Mouse (Mus musculus) hindbrain, embryonic 13.5 days (tissue): ENCODE data around the gene 4930404H24Rik. TPM values are rescaled to one million over a fixed set of nuclear protein-coding genes. Genes with fewer than 3 reads are reported as not detected.

Experiments
- ATAC-seq: fragments of 200-750 bp; cut with Nextera tagmentation; 2 replicates; pipeline ENCODE4 v1.8.0; 2017; ENCODE audit warnings: moderate TSS enrichment; ENCODE audit not compliant: low FRiP score
- H3K27ac ChIP-seq: fragments of 300-500 bp; sonication (generic); 2 replicates; pipeline ENCODE4 v1.5.1; 2015; ENCODE audit warnings: inconsistent platforms, mild to moderate bottlenecking, moderate library complexity
- H3K27me3 ChIP-seq: fragments of 300-500 bp; sonication (generic); 2 replicates; pipeline ENCODE4 v1.6.1; 2015; ENCODE audit warnings: mild to moderate bottlenecking, inconsistent platforms
- H3K36me3 ChIP-seq: fragments of 300-500 bp; sonication (generic); 2 replicates; pipeline ENCODE4 v1.6.1; 2015; ENCODE audit warnings: mild to moderate bottlenecking, inconsistent platforms
- H3K4me1 ChIP-seq: fragments of 300-500 bp; sonication (generic); replicated peaks from 2 replicates; pipeline ENCODE4 v1.6.1; 2015; ENCODE audit warnings: inconsistent platforms
- H3K4me2 ChIP-seq: fragments of 300-500 bp; sonication (generic); 2 replicates; pipeline ENCODE4 v1.6.1; 2015; ENCODE audit warnings: inconsistent platforms, mild to moderate bottlenecking, moderate library complexity
- H3K4me3 ChIP-seq: fragments of 300-500 bp; sonication (generic); 2 replicates; pipeline ENCODE4 v1.5.1; 2015; ENCODE audit warnings: mild to moderate bottlenecking, inconsistent platforms
- H3K9ac ChIP-seq: fragments of 300-500 bp; sonication (generic); 2 replicates; pipeline ENCODE4 v1.6.1; 2015; ENCODE audit warnings: mild to moderate bottlenecking, inconsistent platforms
- H3K9me3 ChIP-seq: fragments of 300-500 bp; sonication (generic); 2 replicates; pipeline ENCODE4 v1.6.1; 2016; ENCODE audit warnings: inconsistent platforms
- WGBS: fragments of 180-500 bp; shearing (Covaris S2); methylation state at CpG from one replicate; pipeline ENCODE4 v1.1.7; 2015; 5-methylcytosine and 5-hydroxymethylcytosine counted together
- polyA plus RNA-seq: library from polyadenylated mRNA; unstranded; fragments of >200 nt; fragmentation: Nextera tagmentation; extraction: Ambion mirVana; gene quantifications from 2 replicates; pipeline ENCODE4 v1.2.1, GENCODE M21; 2015

Gene 4930404H24Rik
- polyA plus RNA-seq, 1 experiment from 2014 or later = not detected

- Histone ChIP-seq H3K27me3 (no peaks in the 10 kb centered on the region), H3K4me1 (peaks cover 31% of the 10 kb centered on the region), H3K27ac (peak overlapping the region; percentile 87), H3K9me3 (no peaks in the 10 kb centered on the region), H3K9ac (no peak overlapping the region), H3K4me2 (no peak overlapping the region), H3K4me3 (no peak overlapping the region), H3K36me3 (0 out of 2 replicates have a peak, but pooled peaks cover 8% of the 10 kb centered on the region)
- ATAC-seq = peak; percentile 40
- 34% methylated on average over 4 of the region's 4 CpGs for WGBS
These were observed 35.1 kb upstream of the 4930404H24Rik start for GRCm38 (mm10) chr2:153457467-153457866.

DNA sequence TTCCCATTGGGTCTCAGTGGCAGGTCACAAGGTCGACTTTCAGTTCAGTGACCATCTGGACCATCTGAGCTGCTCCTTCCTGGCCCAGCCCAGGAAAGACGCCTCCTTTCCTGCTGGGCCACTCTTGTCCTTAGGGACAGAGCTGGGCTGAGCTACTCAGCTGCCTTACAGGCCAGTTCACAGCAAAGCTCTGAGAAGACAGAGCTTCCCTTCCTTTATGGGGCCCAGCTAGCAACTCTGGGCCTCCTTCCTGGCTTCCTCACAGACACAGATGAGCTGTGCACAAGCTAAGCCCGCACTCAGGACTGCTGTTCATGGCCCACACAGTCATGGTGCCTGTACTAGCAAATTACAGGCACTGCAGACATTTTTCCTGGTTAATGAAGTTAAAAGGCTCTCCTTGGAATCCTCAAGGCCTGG lies 34.6 kb upstream of the 4930404H24Rik start:
- ATAC-seq = no peak
- peak overlapping the region; percentile 43; the same call in 1 of the 2 replicates for H3K9ac ChIP-seq
- no peak overlapping the region for H3K4me2 ChIP-seq

GRCm38 (mm10) chr2:153463257-153463656 lies 29.3 kb upstream of the 4930404H24Rik start:
- ATAC-seq = no peak
- no peaks in the 10 kb centered on the region for H3K9me3 ChIP-seq
- no peak overlapping the region for H3K27ac ChIP-seq
- H3K4me1 ChIP-seq = peaks cover 12% of the 10 kb centered on the region
- WGBS = 86% methylated on average over 3 of the region's 3 CpGs
- no peak overlapping the region for H3K4me3 ChIP-seq
- H3K27me3 ChIP-seq = no peaks in the 10 kb centered on the region
- no peak overlapping the region for H3K4me2 ChIP-seq
- no peak overlapping the region for H3K9ac ChIP-seq
- peaks cover 25% of the 10 kb centered on the region for H3K36me3 ChIP-seq

More for the DNA sequence above, 34.6 kb upstream of the 4930404H24Rik start:
- Histone ChIP-seq H3K4me1 (peaks cover 31% of the 10 kb centered on the region), H3K27me3 (no peaks in the 10 kb centered on the region), H3K4me3 (no peak overlapping the region), H3K27ac (peak overlapping the region; percentile 87), H3K9me3 (no peaks in the 10 kb centered on the region), H3K36me3 (peaks cover 12% of the 10 kb centered on the region)
- WGBS = 38% methylated on average over 3 of the region's 3 CpGs

DNA sequence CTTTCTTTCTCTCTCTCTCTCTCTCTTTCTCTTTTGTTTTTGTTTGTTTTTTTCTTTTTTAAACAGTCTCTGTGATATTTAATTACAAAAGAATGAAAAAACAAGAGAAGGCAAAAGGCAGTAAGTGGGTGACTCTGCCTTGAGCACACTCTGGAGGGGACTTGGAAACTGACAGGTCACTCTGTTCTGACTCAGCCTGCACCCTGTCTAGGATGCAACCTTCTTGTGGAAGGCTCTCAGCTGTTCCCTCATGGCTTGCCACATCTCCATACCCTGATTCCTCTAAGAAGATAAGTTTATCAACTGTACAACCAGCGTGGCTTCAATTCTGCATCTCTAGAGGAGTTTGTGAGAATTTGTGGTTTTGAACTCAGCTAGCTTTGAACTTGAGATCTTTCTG lies 25.2 kb upstream of the 4930404H24Rik start:
- Histone ChIP-seq H3K9me3 (no peaks in the 10 kb centered on the region), H3K27me3 (no peaks in the 10 kb centered on the region), H3K4me3 (no peak overlapping the region), H3K27ac (no peak overlapping the region), H3K4me2 (no peak overlapping the region), H3K4me1 (peaks cover 13% of the 10 kb centered on the region), H3K36me3 (peaks cover 20% of the 10 kb centered on the region), H3K9ac (no peak overlapping the region)
- 97% methylated on average over 1 of the region's 1 CpGs for WGBS
- no peak for ATAC-seq

- no peaks in the 10 kb centered on the region for H3K9me3 ChIP-seq
- no peak for ATAC-seq
- WGBS = 38% methylated on average over 2 of the region's 2 CpGs
- peaks cover 8% of the 10 kb centered on the region for H3K36me3 ChIP-seq
- no peaks in the 10 kb centered on the region for H3K27me3 ChIP-seq
- H3K9ac ChIP-seq = no peak overlapping the region
- no peak overlapping the region for H3K4me2 ChIP-seq
- peak overlapping the region; percentile 19; the same call in 1 of the 2 replicates for H3K27ac ChIP-seq
- peaks cover 13% of the 10 kb centered on the region for H3K4me1 ChIP-seq
- H3K4me3 ChIP-seq = no peak overlapping the region
These were observed 23.3 kb upstream of the 4930404H24Rik start for GRCm38 (mm10) chr2:153469317-153469716.

DNA sequence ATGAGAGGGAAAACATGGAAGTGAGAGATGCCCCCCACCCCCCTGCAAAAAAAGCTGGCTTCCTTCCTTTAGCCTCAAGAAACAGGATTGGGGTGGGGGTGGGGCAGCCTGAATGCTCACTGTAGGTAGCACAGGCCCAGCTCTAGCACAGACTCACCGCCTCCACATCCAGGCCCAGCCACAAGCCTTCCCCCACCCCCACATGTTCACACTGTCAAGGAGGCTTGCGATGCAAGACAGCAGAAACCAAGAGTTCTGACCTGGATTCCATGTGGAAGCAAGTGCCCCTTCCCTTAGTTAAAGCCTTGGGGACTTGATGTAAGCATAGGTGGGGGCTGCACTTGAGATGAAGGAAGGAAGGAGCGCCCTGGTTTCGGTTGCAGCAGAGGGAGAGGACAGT lies 22.8 kb upstream of the 4930404H24Rik start:
- H3K4me3 ChIP-seq = no peak overlapping the region
- H3K9ac ChIP-seq = 0 out of 2 replicates have a peak overlapping the region, but pooled peaks have one; percentile 40
- no peak for ATAC-seq
- H3K27ac ChIP-seq = peak overlapping the region; percentile 19; the same call in 1 of the 2 replicates
- H3K36me3 ChIP-seq = peaks cover 4% of the 10 kb centered on the region; the same call in 1 of the 2 replicates
- WGBS = 51% methylated on average over 4 of the region's 4 CpGs
- peaks cover 13% of the 10 kb centered on the region for H3K4me1 ChIP-seq
- no peak overlapping the region for H3K4me2 ChIP-seq
- H3K9me3 ChIP-seq = no peaks in the 10 kb centered on the region
- no peaks in the 10 kb centered on the region for H3K27me3 ChIP-seq

GRCm38 (mm10) chr2:153470983-153471382 lies 21.6 kb upstream of the 4930404H24Rik start:
- H3K9ac ChIP-seq = no peak overlapping the region
- H3K4me1 ChIP-seq = peaks cover 26% of the 10 kb centered on the region
- no peak overlapping the region for H3K4me3 ChIP-seq
- peaks cover 3% of the 10 kb centered on the region; the same call in 1 of the 2 replicates for H3K36me3 ChIP-seq
- WGBS = 56% methylated on average over 3 of the region's 3 CpGs
- no peaks in the 10 kb centered on the region for H3K27me3 ChIP-seq
- no peak overlapping the region for H3K4me2 ChIP-seq
- H3K27ac ChIP-seq = no peak overlapping the region
- no peaks in the 10 kb centered on the region for H3K9me3 ChIP-seq
- no peak for ATAC-seq

DNA sequence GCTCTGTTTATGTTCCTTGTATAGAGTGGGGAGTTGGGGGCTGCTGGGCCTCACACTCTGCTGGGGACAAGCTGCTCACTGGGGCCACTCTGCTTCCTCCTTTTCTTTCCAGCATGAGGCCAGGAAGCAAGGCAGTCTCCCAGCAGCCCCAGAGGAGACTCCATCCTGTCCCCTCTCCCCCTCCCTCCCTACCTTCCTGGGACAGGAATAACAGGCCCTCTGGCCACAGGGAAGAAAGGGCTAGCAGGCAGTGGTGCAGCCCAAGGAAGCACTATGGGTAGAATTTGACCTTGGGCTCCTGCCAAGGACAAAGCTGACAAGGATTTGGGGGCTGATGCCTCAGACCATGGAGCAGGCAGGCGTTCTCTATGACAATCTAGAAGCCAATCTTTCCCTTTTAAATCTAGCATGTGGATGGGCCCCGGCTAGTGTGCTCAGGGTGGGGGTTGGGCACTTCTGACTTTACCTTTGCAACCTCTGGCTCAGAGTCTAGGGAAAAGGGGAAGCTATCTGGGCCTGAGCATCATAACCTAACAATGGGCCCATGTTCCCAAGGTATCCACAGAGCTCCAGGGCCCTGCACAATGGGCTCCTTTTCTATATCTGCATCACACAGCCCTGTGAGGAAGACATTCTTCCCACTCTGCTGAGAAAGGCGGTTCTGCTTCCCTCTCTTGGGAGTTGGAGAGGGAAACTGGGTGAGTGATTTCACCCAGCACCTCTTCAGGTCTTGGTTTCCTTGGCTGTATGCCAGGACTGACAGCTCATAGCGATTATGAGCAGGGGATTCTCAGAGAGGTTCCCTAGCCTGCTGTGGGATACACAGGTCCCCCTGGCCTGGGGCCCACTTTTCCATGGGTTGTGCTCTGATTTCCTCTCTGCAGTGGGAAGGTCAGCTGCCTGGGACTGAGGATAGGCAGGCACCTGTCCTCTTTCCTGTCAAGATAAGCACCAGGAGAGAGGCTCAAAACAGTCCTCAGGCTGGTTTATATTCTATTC lies 17.2 kb upstream of the 4930404H24Rik start:
- 0 out of 2 replicates have a peak, but pooled peaks cover 5% of the 10 kb centered on the region for H3K27me3 ChIP-seq
- H3K4me3 ChIP-seq = no peak overlapping the region
- WGBS = 41% methylated on average over 4 of the region's 4 CpGs
- ATAC-seq = no peak
- H3K4me2 ChIP-seq = no peak overlapping the region
- H3K9ac ChIP-seq = peak overlapping the region; percentile 2; the same call in 1 of the 2 replicates
- H3K36me3 ChIP-seq = peaks cover 3% of the 10 kb centered on the region; the same call in 1 of the 2 replicates
- peak overlapping the region; percentile 68 for H3K27ac ChIP-seq
- H3K4me1 ChIP-seq = peaks cover 26% of the 10 kb centered on the region
- no peaks in the 10 kb centered on the region for H3K9me3 ChIP-seq

DNA sequence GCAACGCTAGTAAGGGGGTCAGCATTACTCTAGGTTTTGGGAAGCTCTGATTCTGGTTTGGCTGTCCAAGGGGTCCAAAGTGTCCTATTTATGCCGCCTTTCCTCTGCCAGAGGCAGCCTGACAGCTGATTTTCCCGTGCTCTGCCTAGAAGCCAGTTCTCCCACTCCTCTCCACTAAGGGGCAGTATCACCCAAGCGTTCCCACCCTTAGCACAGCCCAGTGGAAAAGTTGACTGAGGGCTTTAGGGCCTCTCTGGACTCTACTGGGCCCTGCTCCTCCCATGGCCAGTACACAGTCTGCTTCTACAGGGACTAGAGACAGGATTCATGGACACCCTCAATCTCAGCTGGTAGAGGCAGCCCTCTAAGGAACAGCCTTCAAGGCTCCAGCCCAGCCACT lies 14.0 kb upstream of the 4930404H24Rik start:
- peak; percentile 55 for ATAC-seq
- WGBS = 13% methylated on average over 4 of the region's 4 CpGs

GRCm38 (mm10) chr2:153479486-153479885 lies 13.1 kb upstream of the 4930404H24Rik start:
- H3K9me3 ChIP-seq = no peaks in the 10 kb centered on the region
- H3K36me3 ChIP-seq = no peaks in the 10 kb centered on the region
- no peak overlapping the region for H3K27ac ChIP-seq
- WGBS = 93% methylated on average over 1 of the region's 1 CpGs
- H3K27me3 ChIP-seq = 0 out of 2 replicates have a peak, but pooled peaks cover 15% of the 10 kb centered on the region
- H3K4me1 ChIP-seq = peaks cover 60% of the 10 kb centered on the region
- H3K4me2 ChIP-seq = no peak overlapping the region
- no peak overlapping the region for H3K9ac ChIP-seq
- no peak overlapping the region for H3K4me3 ChIP-seq
- ATAC-seq = no peak

More for the DNA sequence above, 14.0 kb upstream of the 4930404H24Rik start:
- no peak overlapping the region for H3K27ac ChIP-seq
- H3K4me2 ChIP-seq = no peak overlapping the region
- H3K4me3 ChIP-seq = no peak overlapping the region
- 0 out of 2 replicates have a peak, but pooled peaks cover 2% of the 10 kb centered on the region for H3K36me3 ChIP-seq
- no peak overlapping the region for H3K9ac ChIP-seq
- peaks cover 51% of the 10 kb centered on the region for H3K4me1 ChIP-seq
- H3K9me3 ChIP-seq = no peaks in the 10 kb centered on the region
- H3K27me3 ChIP-seq = 0 out of 2 replicates have a peak, but pooled peaks cover 15% of the 10 kb centered on the region

DNA sequence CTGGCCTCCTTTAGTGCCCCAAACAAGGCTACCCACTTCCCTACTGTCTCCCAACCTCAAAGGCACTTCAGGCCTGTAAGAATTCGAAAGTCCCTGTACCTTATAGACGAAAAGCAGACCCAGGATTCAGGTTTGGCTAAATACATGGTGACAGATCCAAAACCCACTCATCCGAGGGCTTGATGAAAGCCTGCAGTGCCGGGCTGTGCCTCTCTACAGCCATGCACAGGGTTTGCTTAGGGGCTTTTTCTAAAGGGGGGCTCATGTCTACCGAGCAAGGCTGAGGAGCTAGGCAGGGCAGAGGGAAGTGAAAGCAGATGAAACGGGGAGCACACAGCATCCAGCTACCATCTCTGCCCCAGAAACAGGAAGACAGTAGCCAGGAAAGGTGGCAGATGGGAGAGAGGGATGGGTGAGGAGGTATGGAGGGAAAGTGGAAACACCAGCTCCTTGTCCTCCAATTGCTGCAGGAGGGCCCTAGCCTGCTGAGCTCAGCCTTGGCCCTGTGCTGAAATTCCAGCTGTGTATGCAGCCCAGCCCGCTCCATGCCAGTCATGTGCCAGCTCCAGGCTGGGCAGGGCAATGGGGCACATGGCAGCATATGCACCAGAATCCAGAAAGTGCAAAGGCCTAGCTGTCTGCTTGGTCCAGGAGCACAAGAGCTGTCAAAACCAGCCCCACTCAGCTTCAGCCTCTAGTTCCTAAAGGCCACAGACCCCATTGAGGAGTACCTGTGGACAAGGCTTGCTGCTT lies 11.3 kb upstream of the 4930404H24Rik start:
- Histone ChIP-seq H3K9me3 (no peaks in the 10 kb centered on the region), H3K4me3 (no peak overlapping the region), H3K36me3 (no peaks in the 10 kb centered on the region), H3K9ac (peak overlapping the region; percentile 39; the same call in 1 of the 2 replicates), H3K4me1 (peaks cover 55% of the 10 kb centered on the region), H3K4me2 (no peak overlapping the region), H3K27ac (no peak overlapping the region), H3K27me3 (0 out of 2 replicates have a peak, but pooled peaks cover 15% of the 10 kb centered on the region)
- 76% methylated on average over 7 of the region's 7 CpGs for WGBS
- ATAC-seq = no peak

GRCm38 (mm10) chr2:153481861-153482120 lies 10.8 kb upstream of the 4930404H24Rik start:
- Histone ChIP-seq H3K9ac (no peak overlapping the region; the same call in 1 of the 2 replicates), H3K36me3 (no peaks in the 10 kb centered on the region), H3K27me3 (0 out of 2 replicates have a peak, but pooled peaks cover 15% of the 10 kb centered on the region), H3K4me1 (peaks cover 51% of the 10 kb centered on the region), H3K27ac (no peak overlapping the region), H3K4me3 (no peak overlapping the region), H3K9me3 (no peaks in the 10 kb centered on the region), H3K4me2 (no peak overlapping the region)
- no peak for ATAC-seq
- WGBS = 84% methylated on average over 2 of the region's 2 CpGs
